Mouse (Mus musculus): ENCODE results near the gene Ganab.
"Not testable (repeated sequence)": the region's sequence is repeated elsewhere in the genome, so short reads cannot be mapped to it uniquely, and the experiment has no call there.

Ganab gene

GRCm38 (mm10) chr19:8888511-8889385, 9.1 kb upstream of the Ganab start, which contains the start of the genes 1810009A15Rik and Gm49416:
1810009A15Rik (plus strand) TSS chr19:8888853.
Gm49416 (plus strand) TSS chr19:8888926.
- peak; percentile 92 to 96 for DNase-seq (ENCODE audit: low spot score in 2 of 2)

- peak; percentile 76 to 81 for DNase-seq (ENCODE audit: low spot score in 2 of 2)
Observed at GRCm38 (mm10) chr19:8892829-8893766, 4.8 kb upstream of the Ganab start, which contains the start of gene Ints5. Ints5 (plus strand) TSS chr19:8893005.

- no peak for DNase-seq (ENCODE audit: low spot score in 2 of 2)
Observed at GRCm38 (mm10) chr19:8895397-8895960, 2.4 kb upstream of the Ganab start.

- DNase-seq (ENCODE audit: low spot score in 2 of 2) = not testable (repeated sequence)
Observed at GRCm38 (mm10) chr19:8896231-8896630, 1.6 kb upstream of the Ganab start.

- DNase-seq (ENCODE audit: low spot score in 2 of 2) = peak in 1 of 2 experiments; percentile 51
Observed at GRCm38 (mm10) chr19:8897211-8897864, 533 bp upstream of the Ganab start.

GRCm38 (mm10) chr19:8898576-8898975, 705 bp downstream of the Ganab start:
- no peak for DNase-seq (ENCODE audit: low spot score in 2 of 2)

GRCm38 (mm10) chr19:8899079-8899478, 1.2 kb downstream of the Ganab start:
- no peak for DNase-seq (ENCODE audit: low spot score in 2 of 2)

GRCm38 (mm10) chr19:8903412-8903811, 5.5 kb downstream of the Ganab start:
- DNase-seq (ENCODE audit: low spot score in 2 of 2) = no peak

GRCm38 (mm10) chr19:8908531-8908930, 10.7 kb downstream of the Ganab start:
- DNase-seq (ENCODE audit: low spot score in 2 of 2) = peak in 1 of 2 experiments; percentile 54

- no peak for DNase-seq (ENCODE audit: low spot score in 2 of 2)
Observed at GRCm38 (mm10) chr19:8911810-8912209, 13.9 kb downstream of the Ganab start.

- peak in 1 of 2 experiments; percentile 26 for DNase-seq (ENCODE audit: low spot score in 2 of 2)
Observed at GRCm38 (mm10) chr19:8914212-8914611, 16.3 kb downstream of the Ganab start.

GRCm38 (mm10) chr19:8919000-8919399, 21.1 kb downstream of the Ganab start:
- DNase-seq (ENCODE audit: low spot score in 2 of 2) = no peak

- DNase-seq (ENCODE audit: low spot score in 2 of 2) = peak in 1 of 2 experiments; percentile 19
Observed at GRCm38 (mm10) chr19:8919684-8920072, 21.8 kb downstream of the Ganab start.

- DNase-seq (ENCODE audit: low spot score in 2 of 2) = peak; percentile 93 to 94
Observed at GRCm38 (mm10) chr19:8920073-8920736, 22.3 kb downstream of the Ganab start, which contains the start of gene B3gat3. B3gat3 (plus strand) TSS chr19:8920374.

- no peak for DNase-seq (ENCODE audit: low spot score in 2 of 2)
Observed at GRCm38 (mm10) chr19:8920836-8921291, 23.0 kb downstream of the Ganab start.

GRCm38 (mm10) chr19:8921741-8922140, 23.9 kb downstream of the Ganab start:
- no peak for DNase-seq (ENCODE audit: low spot score in 2 of 2)

GRCm38 (mm10) chr19:8926766-8927165, 28.9 kb downstream of the Ganab start:
- no peak for DNase-seq (ENCODE audit: low spot score in 2 of 2)

GRCm38 (mm10) chr19:8927891-8928525, 30.1 kb downstream of the Ganab start:
- no peak for DNase-seq (ENCODE audit: low spot score in 2 of 2)

- DNase-seq (ENCODE audit: low spot score in 2 of 2) = no peak
Observed at GRCm38 (mm10) chr19:8928689-8929223, 30.9 kb downstream of the Ganab start.

Data from urinary bladder, postnatal 4 days (tissue).